Mouse (Mus musculus) urinary bladder, adult 18-20 months (tissue): ENCODE results near the gene Gen1.

Experiments used
- DNase-seq, 2 experiments: peaks; one replicate each; pipeline ENCODE4 v3.0.0; 2022; ENCODE audit warnings: low spot score in 2 of 2, mixed read lengths in 2 of 2

Gene Gen1

GRCm38 (mm10) chr12:11265382-11266281, at the start of gene Gen1, which contains the start of gene Smc6:
Gene Gen1, minus strand, starts transcription at chr12:11265801.
Gene Smc6, plus strand, starts transcription at chr12:11265886.
- peak; percentile 92 to 95 for DNase-seq

- no peak for DNase-seq
Observed at GRCm38 (mm10) chr12:11313840-11314239, 48.2 kb upstream of the Gen1 start.

DNA sequence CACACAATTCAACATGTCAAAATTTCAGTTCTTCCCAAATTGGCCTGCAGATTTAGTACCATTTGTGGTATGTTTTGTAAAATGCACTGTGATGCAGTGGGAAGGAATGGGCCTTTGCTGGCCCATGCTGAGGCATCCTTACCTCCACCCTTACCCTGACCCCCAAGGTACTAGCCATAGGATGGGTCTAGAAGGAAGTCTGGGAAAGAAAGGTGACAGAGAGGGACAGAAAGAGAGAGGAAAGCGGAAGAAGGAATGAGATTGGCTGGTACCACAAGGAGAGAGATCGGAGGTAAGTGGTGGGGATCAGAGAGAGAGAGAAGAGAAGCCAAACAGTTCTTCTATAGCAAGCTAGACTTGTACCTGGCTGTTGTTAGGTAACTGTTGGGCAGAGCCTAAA, 45.5 kb upstream of the Gen1 start:
- no peak for DNase-seq

DNA sequence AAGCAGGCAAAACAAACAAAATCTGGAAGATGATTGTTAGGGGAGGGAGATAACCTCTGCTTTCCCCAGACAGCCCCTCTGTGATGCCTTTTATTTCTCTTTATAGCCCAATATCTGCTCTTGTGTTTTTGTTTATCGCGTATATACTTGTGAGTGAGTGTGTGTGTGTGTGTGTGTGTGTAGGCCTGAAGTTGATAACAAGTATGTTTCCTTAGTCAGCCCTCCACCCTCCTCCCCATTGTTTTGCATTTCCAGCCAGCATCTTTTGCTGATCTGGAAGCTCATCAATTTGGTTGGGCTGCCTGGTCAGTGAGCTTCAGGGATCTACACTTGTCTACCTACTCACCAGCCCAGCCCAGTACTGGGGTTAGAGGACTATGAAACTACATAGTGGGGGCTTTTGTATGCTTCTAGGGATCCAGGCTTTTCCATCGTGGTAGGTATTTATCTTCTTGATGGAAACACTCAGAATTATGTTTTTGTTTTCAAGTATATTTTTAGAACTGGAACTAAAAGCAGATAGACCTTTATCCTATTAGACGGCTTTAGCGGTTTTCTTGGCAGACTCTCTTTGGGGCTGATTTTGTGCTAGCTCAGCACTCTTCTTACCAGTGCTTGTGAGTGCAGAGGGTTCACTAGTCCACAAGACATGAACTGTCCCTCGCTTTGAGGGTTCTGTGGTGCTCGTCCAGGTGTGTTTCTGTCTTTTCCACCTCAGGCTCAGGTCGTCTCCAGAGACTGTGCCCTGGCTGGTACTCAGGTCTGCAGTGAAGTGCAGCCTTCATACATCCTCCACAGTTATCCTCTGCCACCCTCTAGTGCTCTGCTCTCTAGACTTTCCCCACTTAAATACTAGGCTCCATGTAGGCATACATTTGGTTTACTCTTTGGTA, 41.4 kb upstream of the Gen1 start:
- DNase-seq, result no peak

DNA sequence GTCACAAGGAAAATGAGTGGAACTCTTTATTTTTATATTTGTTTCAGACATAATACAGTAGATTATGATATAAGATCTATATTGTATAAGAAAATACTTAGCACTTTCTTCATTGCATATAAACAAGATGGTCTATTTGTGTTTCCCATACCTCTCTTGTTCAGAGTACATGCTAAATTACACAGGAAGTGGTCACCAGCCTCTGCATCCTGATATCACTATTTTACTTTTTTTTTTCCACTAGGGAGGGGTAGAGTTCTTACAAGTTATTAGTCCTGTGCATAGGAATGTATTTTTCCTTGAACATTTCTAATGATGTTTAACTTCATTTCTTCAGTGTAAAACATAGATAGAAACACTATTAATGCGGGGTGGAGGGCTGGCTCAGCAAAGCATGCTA, 35.3 kb upstream of the Gen1 start:
- DNase-seq, result no peak

- no peak for DNase-seq
Observed at GRCm38 (mm10) chr12:11286382-11286781, 20.8 kb upstream of the Gen1 start.

- no peak for DNase-seq
Observed at GRCm38 (mm10) chr12:11281584-11281983, 16.0 kb upstream of the Gen1 start.

DNA sequence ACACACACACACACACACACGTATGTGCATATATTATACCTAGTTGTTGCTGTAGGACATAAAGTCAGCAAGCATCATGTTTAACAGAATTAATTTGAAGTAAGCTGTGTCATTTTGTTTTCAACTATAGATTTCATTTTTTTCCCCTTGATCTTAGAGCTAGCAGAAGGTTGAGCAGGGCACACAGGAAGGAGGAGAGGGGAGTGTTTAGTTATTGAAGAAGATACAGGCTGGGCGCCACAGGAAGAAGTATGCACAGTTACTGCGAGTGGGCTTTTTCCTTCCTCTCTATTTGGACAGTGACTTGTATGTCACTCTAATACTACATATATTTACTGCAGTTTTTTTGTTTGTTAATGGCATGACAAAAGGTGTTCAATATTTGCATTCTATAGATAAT, 14.3 kb upstream of the Gen1 start:
- no peak for DNase-seq

DNA sequence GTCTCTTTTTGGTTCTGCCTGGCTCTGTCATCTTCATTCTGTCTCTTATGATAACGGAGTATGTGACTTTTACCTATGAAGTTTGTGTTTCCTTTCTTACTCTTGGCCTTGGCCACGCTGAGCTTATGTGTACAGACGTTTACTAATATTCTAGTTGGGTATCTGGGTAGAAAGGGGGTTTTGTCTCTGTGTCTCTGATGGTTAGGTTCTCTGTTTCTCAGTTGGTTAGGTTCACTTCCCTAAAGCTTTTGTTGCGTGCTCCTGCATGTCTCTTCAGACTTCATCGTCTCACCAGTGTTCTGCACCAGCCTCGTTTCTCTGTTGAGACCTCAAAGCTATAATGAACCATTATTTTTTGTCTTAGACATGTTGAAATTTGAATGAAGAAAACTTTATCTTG, 11.6 kb upstream of the Gen1 start:
- no peak for DNase-seq

DNA sequence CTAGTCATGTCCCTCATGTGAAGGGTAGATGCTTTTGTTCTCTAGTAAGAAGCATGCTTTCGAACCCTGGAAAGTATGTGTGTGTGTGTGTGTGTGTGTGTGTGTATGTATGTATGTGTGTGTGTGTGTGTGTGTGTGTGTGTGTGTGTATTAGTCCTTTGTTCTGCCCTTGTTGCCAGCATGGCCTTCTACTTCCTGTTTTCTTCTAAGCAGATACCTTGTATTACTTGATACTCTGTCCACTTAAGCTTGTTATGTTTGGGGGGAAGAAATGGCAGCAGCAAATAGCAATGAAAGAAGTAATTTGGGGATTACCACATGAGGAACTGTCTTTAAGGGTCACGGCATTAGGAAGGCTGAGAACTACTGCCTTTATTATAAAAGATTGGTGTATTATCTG, 11.0 kb upstream of the Gen1 start:
- no peak for DNase-seq

DNA sequence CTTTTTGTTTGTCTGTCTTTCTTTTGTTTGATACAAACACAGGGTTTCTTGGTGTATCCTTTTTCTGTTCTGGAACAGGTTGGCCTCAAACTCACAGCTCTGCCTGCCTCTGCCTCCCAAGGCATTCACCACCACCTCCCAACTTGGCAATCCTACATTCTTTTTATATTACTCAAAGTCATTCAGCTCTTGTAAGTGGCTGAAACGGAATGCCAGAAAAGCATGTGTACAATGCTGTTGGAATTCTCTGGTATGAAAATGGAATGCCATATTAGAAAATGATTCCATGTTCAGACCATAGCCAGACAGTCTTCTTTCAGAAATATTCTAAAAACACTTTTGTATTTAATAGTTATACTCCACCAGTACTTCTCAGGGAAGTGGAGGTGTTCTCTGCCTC, 7.6 kb upstream of the Gen1 start:
- no peak for DNase-seq

DNA sequence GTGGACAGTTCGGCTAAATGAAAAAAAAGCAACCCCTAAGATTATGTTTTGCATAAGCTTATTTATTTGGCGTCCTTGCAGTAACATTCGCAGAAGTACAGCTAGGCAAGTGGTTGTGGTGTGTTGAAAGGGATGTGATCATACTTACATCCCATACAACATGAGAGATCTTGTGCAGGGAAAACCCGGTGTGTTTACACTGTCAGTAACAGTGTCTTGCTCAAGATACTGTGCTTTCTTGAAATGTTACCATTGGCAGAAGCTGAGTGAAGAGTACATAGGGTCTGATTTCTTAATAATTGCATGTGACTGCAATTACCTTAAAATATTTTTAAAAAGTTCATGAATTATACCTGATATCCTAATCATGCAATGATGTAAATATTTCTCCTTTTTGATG, 7.0 kb upstream of the Gen1 start:
- no peak for DNase-seq

DNA sequence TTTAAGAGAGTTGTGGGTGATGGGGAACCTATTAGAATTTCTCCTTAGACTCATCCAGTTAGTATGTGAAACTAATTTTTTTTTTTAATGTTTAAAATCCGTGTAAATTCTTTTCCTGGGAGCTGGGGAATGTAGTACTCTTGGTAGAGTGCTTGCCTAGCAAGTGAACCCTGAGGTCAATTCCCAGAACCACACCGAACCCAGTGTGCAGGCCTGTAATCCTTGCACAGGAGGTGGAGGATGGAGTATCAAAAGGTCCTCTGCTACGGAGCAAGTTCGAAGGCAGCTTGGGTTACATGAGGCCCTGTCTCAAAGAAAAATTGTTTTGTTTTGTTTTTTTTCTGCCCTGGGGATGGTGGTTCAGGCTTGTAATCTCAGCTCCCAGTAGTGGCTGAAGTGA, 1.4 kb upstream of the Gen1 start:
- no peak for DNase-seq

DNA sequence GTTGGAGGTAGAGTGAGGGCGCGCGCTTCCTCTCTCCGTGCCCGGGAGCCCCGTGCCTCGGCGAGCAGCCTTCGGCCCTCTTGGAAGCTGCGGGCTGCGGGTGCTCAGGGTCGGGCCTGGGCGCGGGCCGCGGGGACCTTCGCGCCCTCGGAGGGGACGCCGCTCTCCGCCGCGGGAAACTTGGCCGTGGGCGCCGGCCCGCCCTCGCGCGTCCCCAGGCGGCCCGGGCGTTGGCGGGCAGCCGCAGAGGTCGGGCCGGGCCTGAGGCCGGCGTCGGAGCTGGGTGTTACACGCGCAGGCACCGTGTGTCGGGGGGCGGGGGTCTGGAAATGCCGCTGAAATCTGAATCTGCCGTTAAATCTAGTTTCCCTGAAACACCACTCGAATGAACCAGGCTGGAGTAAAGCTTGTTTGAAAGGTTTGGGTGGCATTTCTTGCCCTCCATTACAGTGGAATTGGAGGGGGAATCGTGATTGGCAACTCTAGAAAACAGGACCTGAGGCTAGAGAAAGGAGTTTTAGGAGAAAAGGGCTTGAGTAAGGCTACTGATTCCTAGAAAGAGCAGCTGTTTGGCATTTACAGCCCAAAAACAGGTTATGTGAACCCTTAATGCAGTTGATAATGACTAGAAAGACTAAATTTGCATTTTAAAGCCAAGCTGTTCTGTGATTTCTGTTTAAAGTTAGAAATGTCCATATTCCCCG, 833 bp upstream of the Gen1 start:
- no peak for DNase-seq

DNA sequence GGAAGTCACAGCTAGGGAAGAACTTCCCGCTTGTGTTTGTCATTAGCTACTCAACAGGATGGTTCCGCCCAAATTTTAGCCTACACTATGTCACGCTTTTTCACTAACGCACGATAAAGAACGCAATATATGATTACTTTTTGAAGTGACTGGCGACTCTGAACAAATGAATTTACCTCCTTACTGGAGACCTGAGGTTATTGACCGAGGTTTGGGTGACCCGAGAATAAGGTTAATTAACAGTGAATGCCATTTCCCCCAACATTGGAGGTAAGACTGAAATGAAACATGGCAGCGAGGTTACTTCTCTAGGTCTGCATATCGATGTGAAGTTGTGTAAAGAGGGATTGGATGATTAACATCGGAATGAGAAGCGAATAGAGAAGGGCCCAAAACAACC, 706 bp downstream of the Gen1 start:
- DNase-seq, result no peak

- DNase-seq, result no peak
Observed at GRCm38 (mm10) chr12:11250322-11250721, 15.3 kb downstream of the Gen1 start.

- DNase-seq, result no peak
Observed at GRCm38 (mm10) chr12:11247460-11247859, 18.1 kb downstream of the Gen1 start.

- DNase-seq, result no peak
Observed at GRCm38 (mm10) chr12:11235996-11236395, 29.6 kb downstream of the Gen1 start.

DNA sequence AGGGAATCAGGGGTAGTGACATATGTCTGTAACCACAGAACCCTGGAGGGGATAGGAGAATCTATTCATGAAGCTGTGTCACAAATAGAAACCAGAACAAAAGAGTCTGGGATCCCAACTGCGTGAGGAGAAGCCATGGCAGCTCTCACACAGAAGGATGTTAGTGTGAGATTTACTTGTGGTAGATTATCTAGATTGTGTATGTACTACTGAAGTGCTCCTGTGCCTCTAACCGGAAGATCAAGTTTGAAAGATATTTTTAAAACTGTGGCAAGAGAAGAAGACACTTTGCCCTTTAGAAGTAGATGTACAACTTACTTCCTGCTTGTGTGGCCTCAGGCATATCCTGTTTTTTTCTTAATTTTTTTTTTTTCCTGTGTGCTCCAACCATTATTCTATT, 35.3 kb downstream of the Gen1 start:
- DNase-seq, result no peak

GRCm38 (mm10) chr12:11226529-11227268, 38.9 kb downstream of the Gen1 start:
- no peak for DNase-seq

DNA sequence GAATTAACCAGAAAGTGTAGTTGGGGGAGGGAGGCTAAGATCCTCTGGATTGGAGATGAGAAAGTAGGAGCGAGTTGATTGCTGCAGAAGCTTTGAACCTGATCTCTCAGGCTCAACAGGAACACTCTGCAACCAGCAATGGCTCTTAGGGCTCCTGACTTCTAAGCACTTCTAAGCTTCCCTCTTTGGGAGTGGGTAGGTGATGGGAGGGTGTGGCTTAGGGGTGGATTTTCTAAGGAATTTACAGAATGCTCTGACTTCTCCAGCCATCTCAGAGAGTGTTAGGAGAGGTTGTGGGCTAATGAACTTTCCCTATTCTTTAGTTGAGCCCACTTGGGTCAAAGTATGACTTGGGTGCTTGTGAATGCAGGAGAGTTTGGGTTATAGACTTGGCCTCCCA, 39.5 kb downstream of the Gen1 start:
- DNase-seq, result no peak
